Mouse (Mus musculus) brain, embryonic 14.5 days (tissue): ENCODE measurements at regions not wholly inside any gene's neighbourhood (a gene's known extent, or its start where the extent isn't known, plus 50 kb on each side); places are given as distances from the start of the nearest gene placed in this dataset.
A peak's percentile ranks its signal among the peaks of the same experiment; 100 is the strongest.

Experiments
- DNase-seq: peaks from one replicate; pipeline ENCODE4 v3.0.0-alpha.2; 2011; ENCODE audit warnings: low read depth
- CTCF ChIP-seq: fragments of 200-500 bp; IDR thresholded peaks from 2 replicates; pipeline ENCODE4 v1.5.1; 2012; ENCODE audit warnings: inconsistent platforms, mild to moderate bottlenecking, moderate library complexity, borderline replicate concordance; ENCODE audit not compliant: insufficient read depth, insufficient read length; ENCODE audit errors: extremely low read depth
- POLR2A ChIP-seq: fragments of 200-500 bp; IDR thresholded peaks from 2 replicates; pipeline ENCODE4 v1.6.1; 2012; ENCODE audit warnings: mild to moderate bottlenecking, inconsistent platforms, borderline replicate concordance; ENCODE audit not compliant: poor library complexity, insufficient read depth, insufficient read length, severe bottlenecking; ENCODE audit errors: extremely low read depth

- TF ChIP-seq CTCF, result no peak
- no peak for TF ChIP-seq POLR2A
- DNase-seq, result no peak
Observed at GRCm38 (mm10) chr19:14664096-14664586, 66.3 kb upstream of the Tle4 start.

- TF ChIP-seq POLR2A (no peak), CTCF (no peak)
- DNase-seq, result peak; percentile 52
Observed at GRCm38 (mm10) chr19:14663350-14663749, 65.5 kb upstream of the Tle4 start.

- TF ChIP-seq POLR2A, result no peak
- TF ChIP-seq CTCF, result no peak
- peak; percentile 45 for DNase-seq
Observed at GRCm38 (mm10) chr19:14659725-14660124, 61.9 kb upstream of the Tle4 start.

- no peak for DNase-seq
- TF ChIP-seq POLR2A (no peak), CTCF (no peak)
Observed at GRCm38 (mm10) chr19:14658479-14658878, 60.6 kb upstream of the Tle4 start.

- TF ChIP-seq POLR2A, result no peak
- TF ChIP-seq CTCF, result no peak
- DNase-seq, result no peak
Observed at GRCm38 (mm10) chr19:14656022-14656388, 58.2 kb upstream of the Tle4 start.

GRCm38 (mm10) chr19:14655302-14656021 is 57.6 kb upstream of the Tle4 start:
- DNase-seq, result no peak
- TF ChIP-seq CTCF, result no peak
- TF ChIP-seq POLR2A, result no peak
